Mouse (Mus musculus) telencephalon, adult 2 months (tissue): ENCODE measurements around the gene Zfp715.
"Not testable (repeated sequence)": the region's sequence is repeated elsewhere in the genome, so short reads cannot be mapped to it uniquely, and the experiment has no call there.

Experiments used
- DNase-seq: peaks from one replicate; pipeline ENCODE4 v3.0.0-alpha.2; 2011; ENCODE audit warnings: low read depth, low spot score

Gene Zfp715

DNA sequence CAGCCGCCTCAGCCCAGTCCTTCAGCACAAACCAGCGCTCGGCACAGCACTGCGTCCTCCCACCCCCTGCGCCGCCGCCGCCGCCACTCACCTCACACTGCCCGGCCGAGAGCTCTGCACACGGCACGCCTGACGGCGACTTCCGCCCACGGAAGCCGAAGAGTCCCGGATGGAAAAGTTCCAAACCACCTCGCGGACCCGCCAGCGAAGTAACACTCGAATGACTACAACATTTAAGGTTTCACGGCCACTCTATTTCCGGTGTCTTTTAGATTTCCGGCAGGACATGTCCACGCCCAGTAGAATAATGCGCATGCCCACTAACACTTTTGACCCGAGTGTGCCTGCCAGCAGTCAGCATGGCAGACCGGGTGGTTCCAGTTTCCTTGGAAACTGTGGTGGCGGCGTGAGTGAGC, at the start of gene Zfp715:
TSS of gene Zfp715 (minus strand) at position 282 of the 416 bp plus-strand sequence.
- peak; percentile 97 for DNase-seq

DNA sequence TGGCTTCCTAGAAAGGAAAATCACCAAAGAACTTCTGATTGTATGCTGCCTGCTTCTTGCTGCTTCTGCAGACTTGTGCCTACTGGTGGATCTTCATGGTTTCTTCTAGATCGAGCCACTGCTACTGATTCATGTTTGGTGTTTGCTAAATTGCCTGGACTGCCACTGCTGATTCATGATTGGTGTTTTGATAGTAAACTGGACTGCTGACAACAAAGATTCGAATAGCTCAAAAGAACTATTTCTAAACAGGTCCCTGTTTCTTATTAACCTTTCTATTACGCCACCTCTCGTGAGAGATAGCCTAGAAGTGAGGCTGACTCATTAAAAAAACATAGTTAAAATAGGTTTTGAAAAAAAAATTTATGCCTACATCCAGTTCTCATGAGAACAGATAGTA, 48.9 kb upstream of the Zfp715 start:
- DNase-seq, result no peak

DNA sequence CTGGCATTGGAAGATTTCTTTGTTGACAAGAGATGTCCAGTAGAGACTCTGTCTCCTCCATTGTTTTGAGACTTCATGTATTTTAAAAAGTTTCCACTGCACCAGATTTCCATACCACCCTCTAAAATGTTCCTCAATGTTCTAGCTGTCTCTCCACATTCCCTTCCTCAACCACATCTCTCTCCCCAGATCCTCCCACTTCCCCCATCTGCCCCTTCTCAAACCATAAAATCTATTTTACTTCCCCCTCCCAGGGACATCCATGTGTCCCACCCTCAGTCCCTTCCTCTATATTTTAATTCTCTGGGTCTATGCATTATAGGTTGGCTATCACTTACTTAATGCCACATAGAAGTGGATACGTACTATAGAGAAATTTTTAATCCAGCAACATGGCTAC, 48.3 kb upstream of the Zfp715 start:
- DNase-seq, result no peak

DNA sequence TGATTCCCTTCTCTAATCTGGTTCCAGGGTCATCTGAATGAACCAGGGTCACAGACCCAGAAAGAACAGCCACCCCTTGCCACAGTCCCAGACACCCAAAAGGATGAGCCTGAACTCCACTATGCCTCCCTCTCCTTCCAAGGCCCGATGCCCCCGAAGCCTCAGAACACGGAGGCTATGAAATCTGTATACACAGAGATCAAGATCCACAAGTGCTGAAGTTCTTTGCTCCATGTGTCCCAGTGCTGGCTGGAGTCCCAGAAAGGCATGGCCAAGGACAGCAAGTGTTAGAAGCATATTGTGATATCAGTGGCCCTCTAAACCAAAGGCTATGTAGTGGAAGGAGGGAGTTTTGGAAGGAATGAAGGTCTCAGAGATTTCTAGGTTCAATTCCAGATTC, 45.5 kb upstream of the Zfp715 start:
- no peak for DNase-seq

DNA sequence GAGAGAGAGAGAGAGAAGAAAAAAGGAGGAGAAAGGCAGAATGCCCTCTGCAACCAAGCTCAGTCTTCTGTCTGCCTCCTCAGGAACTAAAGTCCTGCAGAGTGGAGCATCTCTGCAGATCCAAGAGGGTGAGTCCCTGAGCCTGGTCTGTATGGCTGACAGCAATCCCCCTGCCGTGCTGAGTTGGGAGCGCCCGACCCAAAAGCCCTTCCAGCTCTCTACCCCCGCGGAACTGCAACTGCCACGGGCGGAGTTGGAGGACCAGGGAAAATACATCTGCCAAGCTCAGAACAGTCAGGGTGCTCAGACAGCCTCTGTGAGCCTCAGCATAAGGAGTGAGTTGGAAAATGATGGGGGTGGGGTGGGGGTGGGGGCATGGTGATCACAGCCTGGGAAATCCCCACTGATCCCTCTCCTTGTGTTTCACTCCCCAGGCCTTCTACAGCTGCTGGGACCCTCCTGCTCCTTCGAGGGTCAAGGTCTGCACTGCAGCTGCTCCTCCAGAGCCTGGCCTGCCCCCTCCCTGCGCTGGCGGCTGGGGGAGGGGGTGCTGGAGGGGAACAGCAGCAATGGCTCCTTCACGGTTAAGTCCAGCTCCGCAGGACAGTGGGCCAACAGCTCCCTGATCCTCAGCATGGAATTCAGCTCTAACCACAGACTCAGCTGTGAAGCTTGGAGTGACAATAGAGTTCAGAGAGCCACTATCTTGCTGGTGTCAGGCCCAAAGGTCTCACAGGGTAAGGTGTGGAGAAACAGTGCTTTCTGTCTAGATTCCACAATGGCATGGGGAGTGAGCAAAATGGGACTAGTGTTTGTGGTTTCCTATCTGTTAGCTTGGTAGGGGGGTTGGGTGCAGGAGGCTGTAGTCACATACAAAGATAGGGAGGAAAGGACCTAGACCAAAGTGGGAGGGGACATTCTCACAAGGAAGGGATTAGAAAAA, 42.1 kb upstream of the Zfp715 start:
- DNase-seq, result no peak

DNA sequence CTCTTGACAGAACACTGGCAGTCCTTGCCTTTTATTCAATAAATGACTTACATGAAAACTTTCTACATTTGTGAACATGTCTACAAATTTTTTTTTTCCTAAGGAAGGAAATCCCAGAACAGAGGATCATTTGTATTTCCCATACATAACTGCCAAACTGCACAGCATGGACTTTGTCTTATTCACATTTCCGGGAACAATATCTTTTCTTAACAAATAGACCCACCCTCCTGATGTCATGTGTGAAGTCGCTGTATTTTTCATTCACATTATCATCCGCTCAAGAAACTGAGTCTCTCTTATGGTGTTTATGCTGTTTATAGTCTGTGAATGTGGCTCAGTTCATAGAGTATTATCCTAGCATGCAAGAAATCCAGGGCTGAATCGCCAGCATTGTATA, 40.7 kb upstream of the Zfp715 start:
- no peak for DNase-seq

DNA sequence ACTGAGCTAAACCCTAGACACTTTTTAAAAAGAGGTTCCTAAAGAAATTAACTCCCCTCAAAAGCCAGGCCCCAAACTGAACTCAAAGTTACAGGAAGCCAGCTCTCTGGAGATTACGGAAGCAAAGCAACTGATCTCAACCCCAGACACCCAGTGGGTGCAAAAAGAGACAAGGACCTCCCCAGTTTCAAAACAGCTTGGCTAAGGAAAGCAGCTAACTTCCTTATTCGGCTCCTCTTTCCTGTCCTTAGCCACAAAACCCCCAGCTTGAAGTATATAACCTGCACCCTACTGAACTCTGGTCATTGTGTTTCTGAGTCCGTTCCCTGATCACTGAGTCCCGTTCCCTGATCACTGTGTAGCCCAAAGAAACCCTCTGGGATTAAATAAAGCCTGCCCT, 40.0 kb upstream of the Zfp715 start:
- DNase-seq, result peak; percentile 24

DNA sequence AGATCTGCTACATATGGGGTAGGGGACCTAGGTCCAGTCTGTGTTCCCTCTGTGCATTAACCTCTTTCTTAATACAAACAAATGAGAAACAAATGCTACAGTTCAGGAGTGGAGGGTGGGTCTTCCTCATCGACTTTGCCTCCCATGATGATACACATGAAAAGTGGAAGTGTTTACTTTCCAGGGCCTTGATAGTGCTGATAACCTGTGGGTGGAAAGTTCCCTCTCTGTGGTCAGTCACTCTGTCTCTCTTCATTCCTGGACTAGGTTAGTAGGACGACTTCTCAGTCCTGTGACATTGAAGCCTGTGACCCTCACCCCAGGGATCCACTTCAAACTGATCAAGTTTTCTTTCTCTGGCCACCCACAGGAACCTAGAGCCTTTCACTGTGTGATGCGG, 38.1 kb upstream of the Zfp715 start, which contains the start of gene Siglecf:
TSS of gene Siglecf (plus strand) at position 188 of the 400 bp plus-strand sequence.
- no peak for DNase-seq

DNA sequence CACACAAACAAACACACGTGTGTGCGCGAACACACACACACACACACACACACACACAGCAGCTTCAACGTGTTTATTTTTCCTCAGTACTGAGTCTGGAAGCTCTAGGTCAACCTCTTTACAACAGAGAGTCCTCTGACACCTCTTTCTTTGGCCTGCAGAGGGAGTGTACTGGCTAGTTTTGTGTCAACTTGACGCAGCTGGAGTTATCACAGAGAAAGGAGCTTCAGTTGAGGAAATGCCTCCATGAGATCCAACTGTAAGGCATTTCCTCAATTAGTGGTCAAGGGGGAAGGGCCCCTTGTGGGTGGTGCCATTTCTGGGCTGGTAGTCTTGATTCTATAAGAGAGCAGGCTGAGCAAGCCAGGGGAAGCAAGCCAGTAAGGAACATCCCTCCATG, 36.5 kb upstream of the Zfp715 start:
- DNase-seq, result not testable (repeated sequence)

DNA sequence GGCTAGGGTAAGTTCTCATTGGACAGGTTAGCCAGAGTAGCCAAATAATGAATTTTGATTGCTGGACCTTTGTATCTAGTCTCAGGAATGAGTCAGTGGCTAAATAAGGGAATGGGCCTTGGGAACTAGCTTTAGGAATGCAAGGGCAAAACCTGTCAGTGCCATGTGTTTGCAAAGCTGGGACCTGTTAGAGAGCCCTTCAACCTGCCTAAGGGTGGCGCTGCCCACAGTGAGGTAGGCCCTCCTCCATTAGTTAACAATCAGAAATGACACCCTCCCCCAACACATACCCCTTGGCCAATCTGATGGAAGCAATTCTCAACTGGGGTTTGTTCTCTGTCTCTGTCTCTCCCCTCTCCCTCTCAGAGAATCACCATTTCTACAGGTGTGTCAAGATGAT, 33.5 kb upstream of the Zfp715 start:
- DNase-seq, result no peak

DNA sequence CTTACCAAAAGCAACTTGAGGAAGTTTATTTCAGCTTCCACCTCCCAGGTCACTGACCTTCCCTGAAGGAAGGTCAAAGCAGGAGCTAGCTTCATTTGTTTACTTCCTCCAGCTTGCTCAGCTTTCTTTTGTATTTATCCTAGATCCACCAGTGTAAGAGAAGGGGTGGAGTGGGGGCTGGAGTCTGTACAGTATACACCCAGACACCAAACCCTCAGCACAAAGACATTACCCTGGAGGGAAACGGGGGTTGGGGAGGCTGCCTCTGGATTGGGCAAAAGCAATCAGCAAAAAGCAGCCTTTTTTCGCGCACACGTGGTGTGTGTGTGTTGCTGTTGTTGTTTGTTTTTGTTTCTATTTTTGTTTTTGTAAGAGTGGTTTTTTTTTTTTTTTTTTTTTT, 33.1 kb upstream of the Zfp715 start:
- DNase-seq, result no peak

DNA sequence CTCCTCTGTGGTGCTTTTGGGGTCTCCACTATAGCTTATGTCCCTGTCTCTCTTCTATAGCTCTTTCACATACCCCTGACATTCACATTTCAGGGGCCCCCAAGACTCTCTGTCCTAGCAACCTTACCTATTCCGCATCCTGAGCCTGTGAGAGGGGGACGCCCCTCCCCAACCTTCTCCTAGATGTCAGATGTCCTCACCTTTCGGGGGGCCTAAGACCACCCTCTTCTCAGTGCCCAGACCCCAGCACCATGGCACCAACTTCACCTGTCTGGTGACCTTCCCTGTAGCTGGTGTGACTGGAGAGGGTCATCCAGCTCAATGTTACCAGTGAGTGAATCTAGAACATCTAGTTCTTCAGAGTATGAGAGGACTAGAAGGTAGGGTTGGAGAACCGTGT, 31.4 kb upstream of the Zfp715 start:
- no peak for DNase-seq

DNA sequence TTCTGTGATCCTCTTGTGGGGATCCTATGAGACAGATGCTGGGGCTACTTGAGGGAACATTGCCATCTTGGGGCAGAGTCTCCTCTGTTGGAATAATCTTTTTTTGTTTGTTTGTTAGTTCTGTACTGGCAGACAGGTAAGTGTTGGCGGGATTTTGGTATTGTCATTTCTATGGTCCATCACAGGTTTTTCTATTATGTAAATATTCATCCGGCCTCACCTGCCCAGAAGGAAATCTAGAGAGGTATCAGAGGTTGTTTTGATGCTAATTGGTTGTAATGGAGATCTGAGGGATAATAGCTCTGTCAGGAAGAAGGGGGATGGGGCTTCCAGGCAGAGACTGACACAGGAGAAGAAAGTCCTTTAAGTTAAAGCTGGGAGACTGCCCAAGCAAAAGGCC, 30.9 kb upstream of the Zfp715 start:
- no peak for DNase-seq

DNA sequence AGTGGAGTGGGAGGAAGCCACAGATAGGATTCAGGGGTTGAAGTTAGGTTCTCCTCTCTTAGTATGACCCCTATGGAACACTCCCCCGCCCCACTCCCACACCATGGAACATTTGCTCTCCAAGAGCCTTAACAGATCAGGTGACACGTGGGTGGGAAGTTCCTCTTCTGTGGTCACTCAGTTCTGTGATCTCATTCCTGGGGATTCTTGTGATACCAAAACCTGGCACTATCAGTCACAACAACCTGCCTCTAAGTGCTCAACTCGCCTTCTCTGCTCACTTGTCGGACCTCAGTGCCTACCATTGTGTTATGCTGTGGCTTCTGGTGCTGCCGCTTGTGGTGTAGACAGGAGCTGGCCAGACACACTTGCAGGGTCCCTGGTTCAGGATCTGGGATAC, 30.1 kb upstream of the Zfp715 start:
- no peak for DNase-seq

DNA sequence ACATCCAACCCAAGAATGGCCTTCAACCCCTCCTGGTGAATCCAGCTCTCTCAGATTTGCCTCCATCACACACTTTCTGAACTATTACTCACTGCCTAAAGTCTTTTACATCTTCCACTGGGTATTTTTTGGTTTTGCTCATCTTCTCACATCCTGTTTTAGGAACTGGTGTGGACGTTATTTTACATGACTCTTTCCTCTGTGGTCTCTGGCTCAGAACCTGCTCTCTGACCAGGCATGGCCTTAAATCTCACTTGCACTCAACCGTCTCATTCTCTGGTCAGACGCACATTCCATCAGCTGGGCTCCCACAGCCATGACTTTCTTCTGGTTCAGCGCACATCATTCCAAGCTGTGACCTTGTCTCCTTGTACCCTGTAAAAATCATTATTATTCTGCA, 27.7 kb upstream of the Zfp715 start:
- DNase-seq, result no peak

DNA sequence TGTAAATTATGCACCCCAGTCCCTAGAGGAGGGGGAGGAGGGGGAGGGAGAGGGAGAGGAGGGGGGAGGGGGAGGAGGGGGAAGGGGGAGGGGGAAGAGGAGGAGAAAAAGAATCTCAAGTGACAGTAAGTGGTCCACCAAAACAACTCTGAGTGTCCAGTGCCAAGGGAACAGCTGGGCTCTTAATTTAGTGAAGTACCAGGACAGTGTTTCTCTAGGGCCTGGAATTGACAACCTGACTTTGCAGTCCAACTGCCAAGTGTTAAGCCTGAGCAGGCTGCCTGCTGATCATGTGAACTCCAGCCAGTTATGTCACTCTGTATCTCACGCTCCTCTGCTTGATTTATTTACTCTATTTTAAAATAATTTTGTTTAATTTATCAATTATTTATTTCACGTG, 20.8 kb upstream of the Zfp715 start:
- DNase-seq, result no peak

DNA sequence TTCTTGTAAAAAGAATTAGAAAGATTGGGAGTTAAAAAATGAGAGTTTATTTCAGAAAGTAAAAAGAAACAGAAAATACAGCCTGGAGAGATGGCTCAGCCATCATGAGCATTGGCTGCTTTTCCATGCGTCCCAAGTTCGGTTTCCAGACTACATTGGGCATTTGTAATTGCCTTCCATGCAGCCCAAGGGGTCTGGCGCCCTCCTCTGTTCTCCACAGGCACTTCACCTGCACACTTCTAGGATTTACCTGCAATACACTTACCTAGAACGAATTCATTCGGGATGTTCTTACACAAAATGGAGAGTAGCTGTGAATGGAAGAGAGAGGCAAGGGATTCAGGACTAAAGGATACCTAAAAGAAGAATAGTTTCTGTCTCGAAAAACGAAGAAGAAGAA, 20.1 kb upstream of the Zfp715 start:
- DNase-seq, result no peak

DNA sequence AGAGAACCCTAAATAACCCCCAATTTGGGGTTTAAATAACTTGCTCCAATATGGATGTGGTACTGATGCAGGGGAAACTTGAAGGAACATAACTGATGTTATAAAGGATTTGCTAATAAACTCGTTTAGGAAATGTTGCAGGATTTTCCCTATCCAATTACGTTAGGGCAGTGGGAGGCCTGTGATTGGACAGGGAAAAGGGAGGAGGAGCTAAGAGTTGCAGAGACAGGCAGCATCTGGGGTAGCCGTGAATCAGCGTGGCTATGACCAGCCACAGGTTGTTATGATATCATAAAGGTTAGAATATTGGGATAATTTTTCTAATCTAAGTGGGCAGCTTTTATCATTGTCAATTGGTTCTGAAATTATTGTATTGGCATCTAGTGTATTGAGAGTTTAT, 15.0 kb upstream of the Zfp715 start:
- DNase-seq, result no peak

DNA sequence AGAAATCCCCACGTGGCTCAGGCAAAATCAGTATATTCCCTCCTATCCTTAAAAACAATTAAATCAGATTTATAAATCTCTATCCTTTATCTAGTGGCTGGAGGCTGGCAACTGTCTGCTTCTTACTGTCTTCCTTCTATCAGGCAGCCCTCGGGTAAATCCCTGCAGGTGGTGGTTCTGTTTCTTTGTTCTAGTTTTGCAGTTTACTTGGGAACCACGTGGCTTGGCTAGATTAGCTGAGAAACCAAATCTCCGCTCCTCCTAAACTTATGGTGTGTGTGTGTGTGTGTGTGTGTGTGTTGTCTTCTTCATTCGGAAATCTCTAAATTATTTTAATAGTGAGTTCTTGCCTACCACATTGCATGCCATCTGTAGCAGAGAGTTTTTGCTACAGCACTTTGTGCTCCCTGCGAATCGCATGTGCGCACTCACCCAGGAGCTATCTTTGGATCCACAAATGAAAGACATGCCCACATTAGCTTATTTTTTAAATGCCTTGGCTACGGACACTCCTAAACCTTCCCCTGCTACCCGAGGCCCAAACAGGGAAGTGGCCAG, 13.2 kb upstream of the Zfp715 start:
- peak; percentile 38 for DNase-seq

DNA sequence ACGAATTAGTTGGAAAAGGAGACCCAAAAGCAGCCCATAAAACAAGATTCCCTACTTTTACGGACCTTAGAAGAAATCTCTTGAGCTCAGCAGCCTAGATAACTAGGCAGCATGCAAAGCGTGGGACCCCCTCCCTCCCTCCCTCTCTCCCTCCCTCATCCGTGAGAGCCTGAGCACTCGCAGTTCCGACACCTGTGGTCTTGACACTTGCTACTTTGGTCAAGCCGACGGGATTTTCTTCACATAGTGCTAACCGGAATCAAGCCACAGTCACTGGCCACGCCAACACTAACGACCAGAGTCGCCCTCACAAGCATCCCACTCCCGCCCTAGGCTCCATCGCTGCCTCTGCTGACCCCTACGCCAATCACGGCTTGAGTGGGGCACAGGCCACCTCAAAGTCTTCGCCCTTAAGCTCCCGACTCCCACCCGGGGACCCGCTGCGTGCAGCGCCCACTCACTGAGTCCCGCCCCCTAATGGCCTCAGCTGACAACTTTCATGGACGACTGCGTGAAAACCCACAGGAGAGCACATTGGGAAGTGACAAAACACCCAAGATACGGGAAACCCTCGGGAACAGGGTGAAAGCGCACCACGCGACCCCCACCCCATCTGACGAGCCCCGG, 595 bp downstream of the Zfp715 start:
- DNase-seq, result peak; percentile 5

DNA sequence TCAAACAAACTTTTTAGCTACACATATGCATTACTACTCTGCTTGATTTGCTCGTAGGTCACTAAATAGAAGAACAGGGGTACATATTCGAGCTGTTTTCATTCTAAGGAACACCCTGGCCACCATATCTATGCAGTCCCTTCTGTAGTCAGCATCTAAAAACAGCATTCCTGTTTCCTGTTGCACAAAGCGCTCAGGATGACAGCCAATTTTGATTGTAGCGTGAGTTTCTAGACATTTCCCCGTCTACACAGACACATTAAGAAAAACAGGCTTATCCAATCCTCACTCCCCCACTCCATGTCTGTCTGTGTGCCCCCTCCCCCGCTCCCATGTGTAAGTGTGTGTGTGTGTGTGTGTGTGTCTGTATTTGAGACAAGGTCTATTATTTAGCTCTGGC, 1.5 kb downstream of the Zfp715 start:
- peak; percentile 5 for DNase-seq

DNA sequence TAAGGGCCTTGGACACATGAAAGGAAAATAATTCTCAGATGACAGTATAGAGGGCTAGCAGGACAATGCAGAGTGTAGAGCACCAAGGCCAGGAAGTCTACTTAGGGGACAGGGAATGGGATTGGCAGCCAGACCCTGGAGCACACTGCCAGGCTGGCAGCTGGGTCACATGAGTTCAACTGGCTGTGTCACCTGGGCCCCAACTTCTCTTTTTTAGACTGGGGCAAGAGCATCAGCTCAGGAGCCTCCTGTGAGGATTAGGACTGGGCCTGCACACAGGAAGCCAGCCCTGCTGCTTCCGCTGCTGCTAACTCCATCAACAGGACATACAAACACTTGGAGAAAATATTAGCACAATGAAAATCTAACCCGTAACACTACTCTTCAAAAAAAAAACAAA, 4.0 kb downstream of the Zfp715 start:
- DNase-seq, result no peak

DNA sequence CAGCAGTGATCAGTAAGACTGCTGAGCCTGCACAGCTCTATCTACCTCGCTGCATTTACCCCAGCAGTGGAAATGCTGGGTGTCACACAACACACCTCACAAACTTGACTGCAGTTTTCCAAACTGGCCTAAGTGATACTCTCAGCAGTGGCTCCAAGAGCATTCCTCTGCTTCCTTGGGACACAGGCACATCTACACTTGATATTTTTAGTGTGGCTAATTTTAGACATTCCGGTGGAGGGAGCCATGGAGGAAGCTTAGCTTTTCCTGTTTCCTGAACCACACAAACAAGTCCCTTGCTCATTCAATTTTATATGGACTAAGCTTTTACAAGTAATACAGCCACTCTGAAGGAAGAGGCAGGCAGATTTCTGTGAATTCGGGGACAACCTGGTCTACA, 7.9 kb downstream of the Zfp715 start:
- DNase-seq, result peak; percentile 10
